Mouse (Mus musculus): Measurements from ENCODE around the gene E2f4. TPM values are rescaled to one million over a fixed set of nuclear protein-coding genes. Genes with fewer than 3 reads are reported as not detected.
A peak's percentile ranks its signal among the peaks of the same experiment; 100 is the strongest.

The E2f4 gene
- total and polyA plus RNA-seq, 3 experiments: 97.9 to 313 (median 98.5) TPM

DNA sequence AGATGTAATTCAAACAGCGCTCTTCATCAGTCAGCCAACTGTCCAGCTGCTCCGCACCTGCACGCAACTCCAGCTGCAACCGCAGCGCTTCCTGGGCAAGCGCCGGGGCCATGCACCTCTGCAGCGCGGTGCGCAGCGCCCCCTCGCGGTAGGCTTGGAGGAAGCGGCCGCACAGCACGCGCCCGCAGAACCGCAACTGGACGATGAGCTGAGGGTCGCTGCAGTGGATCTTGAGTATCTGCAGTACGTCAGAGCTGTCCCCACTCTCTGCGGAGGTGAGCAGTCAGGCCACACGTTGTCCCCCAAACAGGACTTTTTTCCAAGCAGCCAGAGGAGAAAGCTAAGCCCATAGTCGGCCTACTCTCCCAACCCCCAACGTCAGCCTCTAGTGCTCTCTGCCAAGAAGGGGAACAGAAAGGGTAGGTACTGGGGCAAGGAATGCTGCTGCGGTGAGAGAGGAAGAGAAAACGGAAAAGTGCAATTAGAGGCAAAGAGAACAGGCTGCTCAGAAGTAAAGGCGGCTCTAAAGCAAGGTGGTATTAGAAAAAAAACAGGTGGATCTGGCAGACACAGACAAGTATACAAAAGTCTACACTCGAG, 37.6 kb upstream of the E2f4 start:
- TF ChIP-seq RCOR1 (IDR thresholded peaks at IDR 0.05; ENCODE audit: low read depth, low read length) (no peak), CTCF (IDR thresholded peaks at IDR 0.05 in 2 of 3, conservative IDR thresholded peaks at IDR 0.05 in 1 of 3; ENCODE audit: control insufficient read depth in 1 of 3, insufficient read depth in 1 of 3, low read depth in 2 of 3, low read length in 3 of 3, poor library complexity in 1 of 3, severe bottlenecking in 1 of 3) (0 out of 6 replicates have a peak, but pooled peaks of 1 of the 3 experiments have one; percentile 8)
- Histone ChIP-seq H3K27me3 (ENCODE audit: control insufficient read depth in 1 of 2, insufficient read depth in 2 of 2, low read length in 2 of 2) (no peaks in the 10 kb centered on the region), H3K4me1 (ENCODE audit: control insufficient read depth in 1 of 2, insufficient read depth in 2 of 2, low read length in 2 of 2) (peaks cover 0 to 23% of the 10 kb centered on the region in 2 experiments; a peak in 2 of 4 replicates), H3K27ac (ENCODE audit: control insufficient read depth, low read depth, low read length) (no peak overlapping the region), H3K36me3 (ENCODE audit: control insufficient read depth in 1 of 2, insufficient read depth in 2 of 2, low read length in 2 of 2) (peaks cover 0 to 18% of the 10 kb centered on the region in 2 experiments; a peak in 2 of 4 replicates), H3K9me3 (replicated peaks; ENCODE audit: insufficient read depth, low read length) (no peaks in the 10 kb centered on the region), H3K79me2 (ENCODE audit: control insufficient read depth, insufficient read depth, low read length, poor library complexity) (peaks cover 14% of the 10 kb centered on the region), H3K9ac (ENCODE audit: control insufficient read depth, low read depth, low read length, poor library complexity, severe bottlenecking) (no peak overlapping the region), H3K4me3 (ENCODE audit: control insufficient read depth in 1 of 2, insufficient read depth in 1 of 2, low read depth in 2 of 2, low read length in 2 of 2) (no peak overlapping the region)
- no peak for DNase-seq (ENCODE audit: low read depth, low spot score)

DNA sequence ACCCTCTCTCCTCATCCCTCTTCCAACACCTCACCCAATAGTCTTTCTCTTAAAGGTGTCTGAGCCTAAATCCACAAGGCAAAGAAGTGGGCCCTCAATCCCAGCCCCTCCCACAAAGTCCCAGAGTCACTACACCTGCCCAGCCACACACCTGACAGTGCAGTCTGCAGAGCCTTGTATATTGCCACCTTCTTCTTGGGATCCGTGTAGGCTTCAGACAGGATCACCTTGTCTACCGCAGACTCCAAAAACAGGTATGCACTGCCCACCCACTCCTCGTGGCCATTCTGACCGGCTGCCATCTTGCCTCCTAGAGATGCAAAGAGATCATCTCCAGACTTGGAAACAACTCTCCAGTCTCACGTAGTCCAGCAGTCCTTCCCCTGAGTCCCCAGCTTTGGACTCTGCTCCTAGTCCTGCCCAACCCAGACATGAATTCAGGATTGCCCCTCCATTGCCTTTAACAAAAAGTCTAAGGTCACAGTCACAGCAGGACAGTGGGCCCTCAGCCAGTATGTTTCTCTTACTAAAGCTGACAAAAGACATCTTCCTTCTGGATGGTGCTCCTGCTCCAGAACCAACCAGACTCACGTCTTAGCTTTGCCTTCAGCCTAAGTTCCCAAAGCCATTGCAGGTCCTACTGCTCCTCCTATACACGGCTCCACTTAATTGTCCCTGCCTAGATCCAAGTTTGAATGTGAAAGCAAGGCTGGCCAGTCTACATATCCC, 36.9 kb upstream of the E2f4 start:
- H3K27ac ChIP-seq (ENCODE audit: control insufficient read depth, low read depth, low read length): no peak overlapping the region
- peaks cover 0 to 26% of the 10 kb centered on the region in 2 experiments; a peak in 2 of 4 replicates for H3K4me1 ChIP-seq (ENCODE audit: control insufficient read depth in 1 of 2, insufficient read depth in 2 of 2, low read length in 2 of 2)
- no peak for DNase-seq (ENCODE audit: low read depth, low spot score)
- H3K36me3 ChIP-seq (ENCODE audit: control insufficient read depth in 1 of 2, insufficient read depth in 2 of 2, low read length in 2 of 2): peaks cover 0 to 16% of the 10 kb centered on the region in 2 experiments; a peak in 2 of 4 replicates
- H3K9me3 ChIP-seq (replicated peaks; ENCODE audit: insufficient read depth, low read length): no peaks in the 10 kb centered on the region
- no peaks in the 10 kb centered on the region for H3K27me3 ChIP-seq (ENCODE audit: control insufficient read depth in 1 of 2, insufficient read depth in 2 of 2, low read length in 2 of 2)
- H3K9ac ChIP-seq (ENCODE audit: control insufficient read depth, low read depth, low read length, poor library complexity, severe bottlenecking): no peak overlapping the region
- no peak for TF ChIP-seq ETS1 (IDR thresholded peaks at IDR 0.05; ENCODE audit: low read depth, low read length)
- no peak for TF ChIP-seq MAFK (IDR thresholded peaks at IDR 0.05; ENCODE audit: borderline replicate concordance, low read depth, low read length)
- TF ChIP-seq TBP (IDR thresholded peaks at IDR 0.05; ENCODE audit: low read depth, low read length): no peak
- TF ChIP-seq EP300 (IDR thresholded peaks at IDR 0.05; ENCODE audit: low read depth in 1 of 2, low read length in 2 of 2): no peak
- no peak for TF ChIP-seq CHD1 (IDR thresholded peaks at IDR 0.05; ENCODE audit: low read depth, low read length)
- no peak for TF ChIP-seq TCF12 (IDR thresholded peaks at IDR 0.05; ENCODE audit: low read depth, low read length)
- no peak for TF ChIP-seq USF1 (IDR thresholded peaks at IDR 0.05; ENCODE audit: low read depth, low read length)
- TF ChIP-seq POLR2A (IDR thresholded peaks at IDR 0.05; ENCODE audit: control insufficient read depth in 1 of 2, insufficient read depth in 1 of 2, low read depth in 1 of 2, low read length in 2 of 2, poor library complexity in 1 of 2): no peak
- no peak for TF ChIP-seq ZMIZ1 (IDR thresholded peaks at IDR 0.05; ENCODE audit: low read depth, low read length)
- TF ChIP-seq TAL1 (IDR thresholded peaks at IDR 0.05; ENCODE audit: low read length): no peak
- no peak overlapping the region for H3K4me3 ChIP-seq (ENCODE audit: control insufficient read depth in 1 of 2, insufficient read depth in 1 of 2, low read depth in 2 of 2, low read length in 2 of 2)
- peaks cover 15% of the 10 kb centered on the region for H3K79me2 ChIP-seq (ENCODE audit: control insufficient read depth, insufficient read depth, low read length, poor library complexity)
